Mouse (Mus musculus) monocyte, adult 59 days (primary cell): Measurements from ENCODE around the gene S100a13. TPM values are rescaled to one million over a fixed set of nuclear protein-coding genes. Genes with fewer than 3 reads are reported as not detected.

ENCODE experiments used
- total RNA-seq, 2 experiments: library from RNA; stranded (reverse); gene quantifications; one replicate each; pipeline ENCODE4 v1.2.4; 2023

S100a13 gene
- total RNA-seq = 10 to 100 TPM; 36.8 to 37.4 TPM

GRCm38 (mm10) chr3:90513796-90514590, at the start of gene S100a13, which contains the start of gene S100a1:
Gene S100a13 (plus strand): TSS chr3:90514435.
Gene S100a1 (minus strand): TSS chr3:90514392.

DNA sequence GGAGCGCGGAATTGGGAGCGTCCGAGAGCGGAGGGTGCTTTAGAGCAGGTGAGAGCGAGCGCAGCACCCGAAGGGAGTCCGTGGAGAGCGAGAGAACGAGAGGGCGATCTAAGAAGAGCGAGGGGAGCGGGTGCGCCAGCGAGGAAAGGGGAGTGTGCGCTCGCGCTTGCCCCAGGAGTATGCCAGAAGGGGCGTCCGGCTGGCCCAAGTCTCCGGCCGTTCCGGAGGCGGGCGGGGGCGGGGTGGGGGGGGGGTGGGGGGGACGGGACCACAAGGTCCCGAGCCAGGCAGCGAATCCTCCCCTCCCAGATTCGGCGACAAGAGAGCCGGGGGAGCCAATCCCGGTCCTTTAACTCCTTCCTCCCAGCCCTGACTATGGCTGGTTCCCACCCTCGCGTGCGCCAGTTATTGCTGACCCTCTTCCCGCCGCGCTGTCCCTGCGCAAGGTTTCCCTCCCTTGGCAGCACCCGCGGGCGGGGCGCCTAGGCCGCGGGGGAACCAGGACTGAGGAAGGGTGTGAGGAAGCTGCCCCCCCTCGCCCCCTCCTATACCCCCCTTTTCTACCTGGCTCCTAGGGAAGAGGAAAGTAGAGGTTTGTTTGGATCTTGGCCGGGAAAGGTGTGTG, 48.4 kb upstream of the S100a13 start, which contains the start of gene Npr1:
TSS of gene Npr1 (minus strand) at position 181 of the 625 bp plus-strand sequence.

DNA sequence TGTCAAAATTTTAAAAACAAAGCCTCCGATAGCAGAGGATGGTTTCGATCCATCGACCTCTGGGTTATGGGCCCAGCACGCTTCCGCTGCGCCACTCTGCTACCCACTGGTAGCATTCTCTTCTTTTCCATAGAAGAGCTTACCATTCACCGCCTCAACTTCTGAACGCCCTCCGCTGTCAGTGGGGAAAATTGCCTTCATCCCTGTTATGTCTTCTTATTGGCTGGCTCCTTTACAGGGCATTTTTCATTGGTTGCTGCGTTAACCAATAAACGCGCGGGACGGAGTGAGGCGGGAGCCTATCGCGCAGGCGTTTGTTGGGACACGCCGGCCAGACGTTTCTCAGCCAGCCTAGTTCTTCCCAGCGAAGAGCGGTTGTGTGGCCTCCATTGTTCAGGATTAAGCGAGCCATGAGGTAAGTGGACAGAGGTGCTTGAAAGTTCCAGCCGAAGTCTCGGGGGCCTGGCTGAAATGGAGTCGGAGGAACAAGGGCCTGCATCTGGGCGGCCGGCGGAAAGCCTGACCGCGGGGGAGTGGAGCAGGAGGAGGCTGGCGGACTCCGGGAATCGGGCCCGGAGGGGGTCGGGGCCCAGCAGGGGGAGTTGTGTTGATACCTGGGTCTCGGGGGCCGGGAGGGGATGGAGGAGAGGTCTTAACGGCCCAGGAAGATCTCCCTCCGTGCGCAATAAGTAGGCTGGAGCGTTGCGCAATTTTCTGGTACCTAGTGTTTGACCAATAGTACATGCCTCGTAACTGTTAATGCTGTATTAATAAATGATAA, 38.2 kb upstream of the S100a13 start, which contains the start of gene Ilf2:
TSS of gene Ilf2 (plus strand) at position 296 of the 781 bp plus-strand sequence.

GRCm38 (mm10) chr3:90490696-90491256, 23.5 kb upstream of the S100a13 start, which contains the start of gene Snapin:
Gene Snapin (minus strand): TSS chr3:90491033.

DNA sequence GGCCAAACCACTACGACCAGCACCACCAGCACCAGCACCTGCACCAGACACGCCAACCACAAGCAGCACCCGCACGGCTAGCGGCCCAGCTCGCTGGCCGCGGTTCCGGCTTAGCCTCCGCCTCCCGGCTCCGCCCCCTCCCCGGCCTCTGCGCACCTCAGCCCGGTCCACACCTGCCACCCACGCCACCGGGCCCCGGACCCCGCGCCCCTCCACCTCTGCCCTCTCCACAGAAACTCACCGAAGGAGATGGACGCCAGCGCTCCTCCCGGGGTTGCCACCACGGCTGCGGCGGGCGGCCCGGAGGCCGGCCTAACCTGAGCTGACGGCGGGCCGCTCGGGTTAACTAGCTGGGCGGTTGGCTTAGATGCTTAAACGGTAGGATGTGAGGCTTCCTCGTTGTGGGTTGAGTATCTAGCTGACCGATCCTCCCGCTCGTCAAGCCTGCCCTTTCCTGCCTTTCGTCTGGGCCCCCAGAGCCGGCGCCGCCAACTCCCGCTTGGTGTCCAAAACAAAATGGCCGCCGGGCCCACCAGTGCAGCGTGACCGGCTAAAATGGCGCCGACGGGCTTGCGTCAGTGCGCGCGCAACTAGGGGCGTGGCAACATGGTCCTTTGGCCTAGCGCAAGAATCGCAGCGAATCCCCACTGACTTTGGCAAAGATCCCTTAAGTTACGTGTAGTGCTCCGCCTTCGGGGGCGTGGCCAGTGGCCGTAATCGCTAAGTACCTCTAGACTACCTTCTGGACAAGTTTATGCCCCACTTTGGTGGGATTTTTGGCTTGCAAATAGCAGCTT, 5.1 kb upstream of the S100a13 start, which contains the start of gene Chtop:
TSS of gene Chtop (minus strand) at position 549 of the 797 bp plus-strand sequence.

DNA sequence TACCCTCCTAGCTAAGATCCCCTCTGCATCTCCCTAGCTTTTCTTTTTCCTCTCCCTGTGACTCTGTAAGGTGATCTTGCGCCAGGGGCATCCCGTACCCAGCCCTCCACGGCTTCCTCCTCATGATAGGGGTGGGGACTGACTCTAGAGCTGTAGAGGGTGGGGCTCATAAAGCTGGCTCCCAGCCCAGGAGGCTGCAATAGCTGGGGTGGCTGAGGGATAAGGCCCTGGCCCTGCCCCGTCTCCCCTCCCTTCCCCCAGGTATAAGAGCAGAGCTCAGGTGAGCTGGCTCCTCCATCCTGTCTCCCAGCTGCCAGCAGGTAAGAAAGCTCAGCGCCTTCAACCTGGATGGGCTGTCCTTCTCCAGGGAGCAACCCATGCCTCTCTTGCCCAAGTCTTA, 12.3 kb downstream of the S100a13 start, which contains the start of gene S100a14:
TSS of gene S100a14 (plus strand) at position 277 of the 400 bp plus-strand sequence.

GRCm38 (mm10) chr3:90537141-90537904, 23.1 kb downstream of the S100a13 start, which contains the start of gene S100a16:
Gene S100a16 (plus strand): TSS chr3:90537254.

DNA sequence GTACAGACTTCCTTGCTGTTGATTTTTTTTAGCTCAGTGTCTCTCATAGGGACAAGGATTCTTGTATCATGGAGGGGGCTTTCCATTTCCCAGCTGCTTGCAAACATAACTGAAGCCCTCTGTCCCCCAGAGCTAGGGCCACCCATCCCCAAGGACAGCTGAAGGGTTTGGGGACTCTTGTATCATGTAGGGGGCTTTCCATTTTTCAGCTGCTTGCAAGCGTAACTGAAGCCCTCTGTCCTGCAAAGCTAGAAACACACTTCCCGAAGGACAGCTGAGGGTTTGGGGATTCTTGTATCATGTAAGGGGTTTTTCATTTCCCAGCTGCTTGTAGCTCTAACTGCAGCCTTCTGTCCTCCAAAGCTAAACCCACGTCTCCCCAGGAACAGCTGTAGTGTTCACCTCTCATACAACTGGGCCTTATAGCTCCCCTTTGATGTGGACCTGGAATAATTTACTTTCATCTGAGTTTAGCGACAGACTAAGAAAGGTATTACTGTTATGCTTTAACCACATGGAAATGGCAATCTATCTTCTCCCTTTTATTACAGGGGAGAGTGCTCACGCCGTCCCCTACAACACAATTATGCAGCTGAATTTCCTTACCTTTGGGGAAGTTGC, 45.9 kb downstream of the S100a13 start, which contains the start of gene S100a3:
TSS of gene S100a3 (plus strand) at position 571 of the 621 bp plus-strand sequence.

Other genes with a start within 250 kb of the S100a13 start
- gene Dennd4b, start 249.2 kb upstream of the S100a13 start, total RNA-seq = 100 to 1,000 TPM in 1 of 2 experiments, 10 to 100 TPM in 1; 95.5 to 103 TPM
- gene Gatad2b, start 221.3 kb upstream of the S100a13 start, total RNA-seq = 10 to 100 TPM; 77.6 to 81.0 TPM
- gene Slc27a3, start 124.5 kb upstream of the S100a13 start, total RNA-seq = 1 to 10 TPM; 1.1 to 1.5 TPM
- 10 to 100 TPM; 35.1 to 39.0 TPM for gene Ints3, start 80.8 kb upstream of the S100a13 start, total RNA-seq
- gene Npr1, start 48.6 kb upstream of the S100a13 start, total RNA-seq = under 1 TPM in 1 of 2 experiments, not detected in 1; 0.52 TPM
- 10 to 100 TPM; 40.5 to 47.3 TPM for gene Ilf2, start 38.3 kb upstream of the S100a13 start, total RNA-seq
- gene Snapin, start 23.4 kb upstream of the S100a13 start, total RNA-seq = 10 to 100 TPM; 42.2 to 43.7 TPM
- gene Chtop, start 4.9 kb upstream of the S100a13 start, total RNA-seq = 100 to 1,000 TPM; 112 to 113 TPM
- gene S100a1, start within 50 bp of the S100a13 start, total RNA-seq = 10 to 100 TPM; 24.1 to 24.6 TPM
- under 1 TPM in 1 of 2 experiments, not detected in 1; 0.52 TPM for gene S100a14, start 12.4 kb downstream of the S100a13 start, total RNA-seq
- gene S100a16, start 22.8 kb downstream of the S100a13 start, total RNA-seq = not detected
- gene S100a3, start 46.1 kb downstream of the S100a13 start, total RNA-seq = 1 to 10 TPM in 1 of 2 experiments, not detected in 1; 1.0 TPM
- not detected for gene S100a2, start 75.8 kb downstream of the S100a13 start, total RNA-seq
- not detected for gene Gm42674, start 87.5 kb downstream of the S100a13 start, total RNA-seq
- gene S100a4, start 89.3 kb downstream of the S100a13 start, total RNA-seq = 1,000 to 10,000 TPM; 1,255 to 1,377 TPM
- gene S100a5, start 94.1 kb downstream of the S100a13 start, total RNA-seq = not detected
- gene S100a6, start 98.4 kb downstream of the S100a13 start, total RNA-seq = 100 to 1,000 TPM; 672 to 834 TPM
- not detected for gene S100a7a, start 139.6 kb downstream of the S100a13 start, total RNA-seq
- gene S100a8, start 154.5 kb downstream of the S100a13 start, total RNA-seq = 10 to 100 TPM in 1 of 2 experiments, 1 to 10 TPM in 1; 9.4 to 13.9 TPM
- 10 to 100 TPM; 10.3 to 13.2 TPM for gene S100a9, start 181.3 kb downstream of the S100a13 start, total RNA-seq
- gene Pglyrp4, start 212.5 kb downstream of the S100a13 start, total RNA-seq = not detected